Mouse (Mus musculus) spleen, adult 2 months (tissue): ENCODE results near the gene Olfr1511. TPM values are rescaled to one million over a fixed set of nuclear protein-coding genes. Genes with fewer than 3 reads are reported as not detected.
"Not testable (repeated sequence)": the region's sequence is repeated elsewhere in the genome, so short reads cannot be mapped to it uniquely, and the experiment has no call there.

Source experiments
- DNase-seq, 2 experiments: peaks; one replicate each; pipeline versions ENCODE4 v3.0.0 to v3.0.0-alpha.2; 2012 to 2021; ENCODE audit warnings: low spot score in 2 of 2, low read depth in 1 of 2
- H3K27ac ChIP-seq: fragments of 200-500 bp; 2 replicates; pipeline ENCODE4 v1.5.1; 2012; ENCODE audit warnings: low read length, inconsistent platforms; ENCODE audit not compliant: insufficient read depth
- H3K27me3 ChIP-seq: fragments of 200-500 bp; 2 replicates; pipeline ENCODE4 v1.6.1; 2012; ENCODE audit warnings: mild to moderate bottlenecking, moderate library complexity, low read length, inconsistent platforms; ENCODE audit not compliant: control insufficient read depth, insufficient read depth
- H3K36me3 ChIP-seq: fragments of 200-500 bp; 2 replicates; pipeline ENCODE4 v1.6.1; 2012; ENCODE audit warnings: mild to moderate bottlenecking, low read length, inconsistent platforms; ENCODE audit not compliant: control insufficient read depth, insufficient read depth
- H3K4me1 ChIP-seq: fragments of 200-500 bp; 2 replicates; pipeline ENCODE4 v1.6.1; 2011; ENCODE audit warnings: inconsistent platforms; ENCODE audit not compliant: control insufficient read depth, insufficient read depth, insufficient read length
- H3K4me3 ChIP-seq: fragments of 200-500 bp; 2 replicates; pipeline ENCODE4 v1.5.1; 2011; ENCODE audit warnings: mild to moderate bottlenecking, inconsistent platforms; ENCODE audit not compliant: insufficient read depth, insufficient read length; ENCODE audit errors: extremely low read depth
- CTCF ChIP-seq: fragments of 200-500 bp; IDR thresholded peaks from 2 replicates; pipeline ENCODE4 v1.5.1; 2011; ENCODE audit warnings: mild to moderate bottlenecking, inconsistent platforms; ENCODE audit not compliant: insufficient read depth, insufficient read length, insufficient replicate concordance; ENCODE audit errors: extremely low read depth
- POLR2A ChIP-seq: fragments of 200-500 bp; IDR thresholded peaks from 2 replicates; pipeline ENCODE4 v1.6.1; 2011; ENCODE audit warnings: low read depth, low read length, inconsistent platforms
- WGBS: fragments of 180-500 bp; shearing (Covaris S2); methylation state at CpG from one replicate; pipeline ENCODE4 v1.1.7; 2018; 5-methylcytosine and 5-hydroxymethylcytosine counted together
- polyA plus RNA-seq: library from polyadenylated mRNA; depleted of rRNA; stranded (reverse); fragments of >200 nt; gene quantifications from 2 replicates; pipeline ENCODE4 v1.2.3, GENCODE M21; 2012; rRNA removed

Olfr1511 gene
- polyA plus RNA-seq = not detected in 2 replicates

DNA sequence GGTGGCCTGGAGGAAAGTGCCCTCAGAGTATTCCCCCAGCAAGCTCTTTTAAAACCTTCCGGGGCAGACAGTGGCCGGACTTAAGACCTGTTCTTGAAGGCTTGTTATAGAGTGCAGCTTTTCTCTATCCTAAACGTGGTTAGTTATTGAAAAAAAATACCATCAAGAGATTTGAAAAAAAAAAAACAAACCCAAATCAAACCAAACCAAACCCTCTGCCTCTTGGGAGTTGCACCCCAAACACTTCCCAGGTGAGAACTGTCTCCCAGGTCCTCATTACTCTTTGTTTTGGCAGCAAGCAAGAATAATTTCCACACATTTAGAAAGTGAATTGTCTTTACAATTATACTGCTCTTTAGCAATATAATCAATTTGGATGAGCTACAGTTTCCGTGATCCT, at the start of gene Olfr1511:
TSS of gene Olfr1511 (minus strand) at position 101 of the 400 bp plus-strand sequence.
- Histone ChIP-seq H3K4me1 (no peaks in the 10 kb centered on the region), H3K27me3 (no peaks in the 10 kb centered on the region), H3K27ac (no peak within 1 kb of the TSS), H3K36me3 (no peaks in the 10 kb centered on the region), H3K4me3 (no peak within 1 kb of the TSS)
- TF ChIP-seq POLR2A = no peak
- TF ChIP-seq CTCF = no peak
- DNase-seq = no peak
- WGBS = 79% methylated on average over 4 of the region's 4 CpGs

DNA sequence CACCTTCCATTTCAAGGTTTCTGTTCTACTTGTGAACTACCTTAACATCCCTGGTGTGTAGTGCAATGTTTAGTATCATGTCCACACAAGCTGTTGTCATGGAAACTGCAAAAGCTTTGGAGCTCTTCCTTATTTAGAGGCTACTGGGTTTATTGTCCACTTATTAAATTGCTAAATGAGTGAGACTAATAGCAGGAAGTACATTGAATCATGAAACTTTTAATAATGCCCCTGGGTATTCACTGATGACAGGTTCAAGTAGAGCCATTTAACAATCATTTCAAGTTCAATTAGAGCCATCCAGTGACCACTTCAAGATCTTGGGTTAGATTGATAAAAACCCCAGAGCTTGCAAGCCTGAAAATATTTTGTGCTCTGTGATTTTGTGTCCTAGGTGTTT, 45.5 kb upstream of the Olfr1511 start, which contains the start of gene Olfr1509:
TSS of gene Olfr1509 (plus strand) at position 301 of the 400 bp plus-strand sequence.
- DNase-seq = no peak
- Histone ChIP-seq H3K27ac (no peak within 1 kb of the TSS), H3K36me3 (no peaks in the 10 kb centered on the region), H3K4me3 (no peak within 1 kb of the TSS), H3K4me1 (no peaks in the 10 kb centered on the region), H3K27me3 (no peaks in the 10 kb centered on the region)
- TF ChIP-seq POLR2A = no peak
- no peak for TF ChIP-seq CTCF

DNA sequence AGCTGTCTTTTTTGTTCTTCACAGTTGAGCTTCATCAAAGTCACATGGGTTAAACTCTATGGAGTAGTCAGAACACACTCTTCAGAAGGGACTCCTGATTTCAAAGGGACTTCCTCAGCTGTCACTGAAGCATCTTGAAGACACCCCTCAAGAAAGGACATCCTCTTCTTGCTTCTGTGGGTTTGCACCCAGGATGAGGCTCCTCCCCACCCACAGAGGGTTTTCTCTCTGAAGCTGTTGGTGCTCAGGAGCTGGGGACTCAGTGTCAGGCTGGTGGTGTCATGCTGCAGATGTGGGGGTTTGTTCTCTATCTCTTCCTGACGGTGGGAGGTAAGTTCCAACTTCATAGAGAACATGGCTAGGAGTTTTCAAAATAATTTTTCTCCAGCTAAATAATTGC, 30.5 kb upstream of the Olfr1511 start:
- Histone ChIP-seq H3K27ac (no peak overlapping the region), H3K4me3 (no peak overlapping the region), H3K4me1 (no peaks in the 10 kb centered on the region), H3K36me3 (no peaks in the 10 kb centered on the region), H3K27me3 (no peaks in the 10 kb centered on the region)
- WGBS = 59% methylated on average over 1 of the region's 1 CpGs
- DNase-seq = peak; percentile 5 to 17
- no peak for TF ChIP-seq CTCF
- TF ChIP-seq POLR2A = no peak

DNA sequence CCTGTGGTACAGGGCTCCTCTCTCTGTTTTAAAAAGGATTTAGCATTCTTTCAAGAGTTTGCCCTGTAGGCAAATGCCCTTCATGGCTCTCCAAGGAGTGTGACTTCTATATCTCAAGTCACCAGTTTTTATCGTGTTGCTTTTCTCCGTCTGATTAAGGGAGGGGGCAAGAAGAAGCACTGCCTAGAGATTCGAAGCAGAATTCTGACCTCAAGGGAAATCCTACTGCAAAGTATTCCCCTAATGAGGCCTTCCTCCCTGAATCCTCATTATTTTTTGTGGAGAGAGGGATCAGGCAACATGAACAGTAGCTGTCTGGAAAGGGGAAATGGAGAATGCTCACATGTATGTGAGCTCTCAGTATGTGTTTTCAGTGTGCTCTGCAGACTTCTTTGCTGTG, 17.1 kb upstream of the Olfr1511 start, which contains the start of gene Olfr1510:
TSS of gene Olfr1510 (minus strand) at position 101 of the 400 bp plus-strand sequence.
- H3K4me1 ChIP-seq = no peaks in the 10 kb centered on the region
- H3K36me3 ChIP-seq = no peaks in the 10 kb centered on the region
- 93% methylated on average over 3 of the region's 3 CpGs for WGBS
- DNase-seq = no peak
- TF ChIP-seq CTCF = no peak
- TF ChIP-seq POLR2A = no peak
- H3K4me3 ChIP-seq = no peak within 1 kb of the TSS
- H3K27me3 ChIP-seq = no peaks in the 10 kb centered on the region
- H3K27ac ChIP-seq = no peak within 1 kb of the TSS; the same call in 1 of the 2 replicates

DNA sequence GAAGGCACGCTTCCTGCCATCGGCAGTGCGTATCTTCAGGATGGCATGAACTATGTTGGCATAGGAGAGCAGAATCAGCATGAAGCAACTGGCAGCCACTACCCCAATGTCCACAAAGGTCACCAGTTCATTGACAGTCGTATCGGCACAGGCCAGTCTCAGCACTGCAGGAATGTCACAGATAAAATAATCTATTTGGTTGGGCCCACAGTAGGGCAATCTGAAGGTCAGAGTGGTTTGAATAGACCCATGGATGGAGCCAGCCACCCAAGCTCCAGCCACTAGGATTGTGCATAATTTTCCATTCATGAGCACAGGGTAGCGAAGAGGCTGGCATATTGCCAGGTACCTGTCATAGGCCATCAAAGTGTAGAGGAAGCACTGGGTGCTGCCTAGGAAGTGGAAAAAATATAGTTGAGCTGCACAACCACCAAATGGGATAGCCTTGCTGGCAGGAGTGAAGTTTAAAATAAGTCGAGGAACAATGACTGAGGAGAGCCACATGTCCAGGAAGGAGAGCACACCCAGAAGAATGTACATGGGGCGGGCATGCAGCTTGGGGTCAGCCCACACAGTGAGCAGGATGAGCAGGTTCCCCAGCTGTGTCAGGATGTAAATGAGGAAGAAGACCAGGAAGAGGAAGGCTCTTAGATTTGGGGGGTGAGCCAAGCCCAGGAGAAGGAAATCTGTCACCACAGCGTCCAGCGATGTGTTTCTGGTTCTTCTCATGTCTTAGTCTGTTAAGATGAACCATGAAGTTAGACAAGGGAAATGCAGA, 13.2 kb upstream of the Olfr1511 start:
- not testable (repeated sequence) for H3K4me3 ChIP-seq, H3K27me3 ChIP-seq, H3K36me3 ChIP-seq, H3K27ac ChIP-seq, DNase-seq, H3K4me1 ChIP-seq
- 50% methylated on average over 8 of the region's 10 CpGs for WGBS

DNA sequence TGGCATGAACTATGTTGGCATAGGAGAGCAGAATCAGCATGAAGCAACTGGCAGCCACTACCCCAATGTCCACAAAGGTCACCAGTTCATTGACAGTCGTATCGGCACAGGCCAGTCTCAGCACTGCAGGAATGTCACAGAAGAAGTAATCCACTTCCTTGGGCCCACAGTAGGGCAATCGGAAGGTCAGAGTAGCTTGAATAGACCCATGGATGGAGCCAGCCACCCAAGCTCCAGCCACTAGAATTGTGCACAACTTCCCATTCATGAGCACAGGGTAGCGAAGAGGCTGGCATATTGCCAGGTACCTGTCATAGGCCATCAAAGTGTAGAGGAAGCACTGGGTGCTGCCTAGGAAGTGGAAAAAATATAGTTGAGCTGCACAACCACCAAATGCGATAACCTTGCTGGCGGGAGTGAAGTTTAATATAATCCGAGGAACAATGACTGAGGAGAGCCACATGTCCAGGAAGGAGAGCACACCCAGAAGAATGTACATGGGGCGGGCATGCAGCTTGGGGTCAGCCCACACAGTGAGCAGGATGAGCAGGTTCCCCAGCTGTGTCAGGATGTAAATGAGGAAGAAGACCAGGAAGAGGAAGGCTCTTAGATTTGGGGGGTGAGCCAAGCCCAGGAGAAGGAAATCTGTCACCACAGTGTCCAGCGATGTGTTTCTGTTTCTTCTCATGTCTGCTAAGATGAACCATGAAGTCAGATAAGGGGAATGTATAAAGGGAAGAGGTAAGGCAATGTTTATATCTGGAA, 6.9 kb downstream of the Olfr1511 start:
- H3K4me1 ChIP-seq, DNase-seq, H3K36me3 ChIP-seq, H3K27me3 ChIP-seq, H3K27ac ChIP-seq, H3K4me3 ChIP-seq: not testable (repeated sequence)
- WGBS = 37% methylated on average over 9 of the region's 9 CpGs

DNA sequence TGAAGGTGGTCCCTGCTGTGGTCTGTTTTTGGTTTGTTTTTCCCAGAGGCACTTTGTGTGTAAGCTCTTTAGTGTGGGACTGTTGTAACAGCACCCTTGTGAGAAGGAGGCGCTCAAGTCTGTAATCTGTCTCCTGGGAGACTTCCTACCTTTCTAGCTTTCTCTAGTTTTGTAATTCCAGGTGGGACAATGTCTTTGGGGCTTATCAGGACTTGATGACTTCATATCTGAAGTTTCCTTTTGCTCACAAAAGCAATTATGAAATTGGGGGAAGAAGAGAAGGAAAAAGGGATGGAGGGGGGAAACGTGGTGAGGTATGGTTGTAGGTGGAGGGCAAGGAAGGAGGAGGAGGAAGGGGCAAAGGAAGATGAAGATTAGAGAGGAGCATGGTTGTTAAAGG, 18.1 kb downstream of the Olfr1511 start, which contains the start of gene Olfr1512:
TSS of gene Olfr1512 (minus strand) at position 101 of the 400 bp plus-strand sequence.
- Histone ChIP-seq H3K27me3 (no peaks in the 10 kb centered on the region), H3K36me3 (no peaks in the 10 kb centered on the region), H3K4me3 (no peak within 1 kb of the TSS), H3K27ac (no peak within 1 kb of the TSS), H3K4me1 (no peaks in the 10 kb centered on the region)
- DNase-seq = no peak
- TF ChIP-seq POLR2A (no peak), CTCF (no peak)
- WGBS = 83% methylated on average over 2 of the region's 2 CpGs
